Mouse (Mus musculus) kidney, adult 2 months (tissue): ENCODE results near the gene Uhrf1. TPM values are rescaled to one million over a fixed set of nuclear protein-coding genes. Genes with fewer than 3 reads are reported as not detected.

Experiments
- DNase-seq: peaks from one replicate; pipeline ENCODE4 v3.0.0; 2021
- H3K27ac ChIP-seq: fragments of 200-500 bp; 2 replicates; pipeline ENCODE4 v1.5.1; 2012; ENCODE audit warnings: low read depth, low read length, control low read depth, inconsistent platforms; ENCODE audit not compliant: insufficient read depth
- H3K27me3 ChIP-seq: fragments of 200-500 bp; replicated peaks from 2 replicates; pipeline ENCODE4 v1.6.1; 2012; ENCODE audit warnings: mild to moderate bottlenecking, moderate library complexity, low read length, inconsistent platforms; ENCODE audit not compliant: control insufficient read depth, insufficient read depth
- H3K36me3 ChIP-seq: fragments of 200-500 bp; 2 replicates; pipeline ENCODE4 v1.6.1; 2012; ENCODE audit warnings: mild to moderate bottlenecking, moderate library complexity, low read length, inconsistent platforms; ENCODE audit not compliant: control insufficient read depth, insufficient read depth
- H3K4me1 ChIP-seq: fragments of 200-500 bp; 2 replicates; pipeline ENCODE4 v1.6.1; 2011; ENCODE audit warnings: low read length; ENCODE audit not compliant: control insufficient read depth, insufficient read depth
- H3K4me3 ChIP-seq: fragments of 200-500 bp; 2 replicates; pipeline ENCODE4 v1.5.1; 2011; ENCODE audit warnings: mild to moderate bottlenecking, low read depth, low read length, control low read depth; ENCODE audit not compliant: insufficient read depth
- CTCF ChIP-seq: fragments of 200-500 bp; conservative IDR thresholded peaks from 2 replicates; pipeline ENCODE4 v1.5.1; 2011; ENCODE audit warnings: low read depth, mild to moderate bottlenecking, control low read depth, low read length, moderate library complexity, mixed read lengths; ENCODE audit not compliant: insufficient read depth, insufficient read length
- POLR2A ChIP-seq: fragments of 200-500 bp; IDR thresholded peaks from one replicate; pipeline ENCODE4 v1.6.1; 2011; ENCODE audit warnings: low read depth, low read length, control low read depth
- WGBS: fragments of 180-500 bp; shearing (Covaris S2); methylation state at CpG from one replicate; pipeline ENCODE4 v1.1.7; 2018; 5-methylcytosine and 5-hydroxymethylcytosine counted together
- polyA plus RNA-seq: library from polyadenylated mRNA; depleted of rRNA; stranded (reverse); fragments of >200 nt; gene quantifications from 2 replicates; pipeline ENCODE4 v1.2.3, GENCODE M21; 2012

Uhrf1 gene
- polyA plus RNA-seq, 1 experiment: 2.3 TPM

- no peak for TF ChIP-seq CTCF
- peak; percentile 6 for TF ChIP-seq POLR2A
Observed at GRCm38 (mm10) chr17:56269153-56269630, 33.9 kb upstream of the Uhrf1 start.

GRCm38 (mm10) chr17:56269741-56270140 is 33.4 kb upstream of the Uhrf1 start:
- no peak overlapping the region for H3K4me3 ChIP-seq
- TF ChIP-seq CTCF (no peak), POLR2A (no peak)
- H3K27ac ChIP-seq: peak overlapping the region; percentile 94; the same call in 1 of the 2 replicates
- H3K4me1 ChIP-seq: peaks cover 22% of the 10 kb centered on the region; the same call in 1 of the 2 replicates
- no peak for DNase-seq
- no peaks in the 10 kb centered on the region for H3K36me3 ChIP-seq
- H3K27me3 ChIP-seq: no peaks in the 10 kb centered on the region
- WGBS: 81% methylated on average over 3 of the region's 3 CpGs

More at GRCm38 (mm10) chr17:56269153-56269630, 33.9 kb upstream of the Uhrf1 start:
- Histone ChIP-seq H3K27me3 (no peaks in the 10 kb centered on the region), H3K4me3 (peak overlapping the region; percentile 49), H3K27ac (peak overlapping the region; percentile 94), H3K36me3 (no peaks in the 10 kb centered on the region), H3K4me1 (peaks cover 19% of the 10 kb centered on the region; the same call in 1 of the 2 replicates)
- DNase-seq: peak; percentile 88
- WGBS: 16% methylated on average over 12 of the region's 12 CpGs

GRCm38 (mm10) chr17:56271609-56272253 is 31.4 kb upstream of the Uhrf1 start:
- DNase-seq: no peak
- H3K36me3 ChIP-seq: no peaks in the 10 kb centered on the region
- no peak overlapping the region for H3K4me3 ChIP-seq
- TF ChIP-seq CTCF: no peak
- no peak for TF ChIP-seq POLR2A
- WGBS: 80% methylated on average over 12 of the region's 12 CpGs
- H3K27ac ChIP-seq: no peak overlapping the region
- H3K27me3 ChIP-seq: no peaks in the 10 kb centered on the region
- peaks cover 24% of the 10 kb centered on the region; the same call in 1 of the 2 replicates for H3K4me1 ChIP-seq

- H3K4me1 ChIP-seq: peaks cover 32% of the 10 kb centered on the region; the same call in 1 of the 2 replicates
- DNase-seq: peak; percentile 76
- H3K36me3 ChIP-seq: no peaks in the 10 kb centered on the region
- TF ChIP-seq CTCF (no peak), POLR2A (no peak)
- no peak overlapping the region for H3K4me3 ChIP-seq
- H3K27ac ChIP-seq: peak overlapping the region; percentile 27; the same call in 1 of the 2 replicates
- 52% methylated on average over 3 of the region's 3 CpGs for WGBS
- no peaks in the 10 kb centered on the region for H3K27me3 ChIP-seq
Observed at GRCm38 (mm10) chr17:56272644-56273043, 30.5 kb upstream of the Uhrf1 start.

- peaks cover 37% of the 10 kb centered on the region; the same call in 1 of the 2 replicates for H3K4me1 ChIP-seq
- H3K4me3 ChIP-seq: no peak overlapping the region
- no peaks in the 10 kb centered on the region for H3K36me3 ChIP-seq
- DNase-seq: no peak
- 58% methylated on average over 7 of the region's 7 CpGs for WGBS
- peak overlapping the region; percentile 27 for H3K27ac ChIP-seq
- H3K27me3 ChIP-seq: no peaks in the 10 kb centered on the region
- no peak for TF ChIP-seq POLR2A
- no peak for TF ChIP-seq CTCF
Observed at GRCm38 (mm10) chr17:56273482-56273881, 29.6 kb upstream of the Uhrf1 start.

GRCm38 (mm10) chr17:56273986-56274385 is 29.1 kb upstream of the Uhrf1 start:
- TF ChIP-seq POLR2A: no peak
- TF ChIP-seq CTCF: no peak
- Histone ChIP-seq H3K36me3 (no peaks in the 10 kb centered on the region), H3K4me3 (no peak overlapping the region), H3K27me3 (no peaks in the 10 kb centered on the region), H3K27ac (no peak overlapping the region), H3K4me1 (peaks cover 37% of the 10 kb centered on the region; the same call in 1 of the 2 replicates)
- DNase-seq: no peak
- 91% methylated on average over 5 of the region's 5 CpGs for WGBS

- Histone ChIP-seq H3K27ac (peak overlapping the region; percentile 93), H3K36me3 (peaks cover 2% of the 10 kb centered on the region; the same call in 1 of the 2 replicates), H3K4me3 (peak overlapping the region; percentile 90), H3K4me1 (peaks cover 37% of the 10 kb centered on the region; the same call in 1 of the 2 replicates), H3K27me3 (no peaks in the 10 kb centered on the region)
- 12% methylated on average over 5 of the region's 5 CpGs for WGBS
- no peak for TF ChIP-seq CTCF
- TF ChIP-seq POLR2A: no peak
- peak; percentile 87 for DNase-seq
Observed at GRCm38 (mm10) chr17:56275842-56276480, 27.2 kb upstream of the Uhrf1 start.
